23 mouse cellular contexts compared by ENCODE assay signal in genomic region chr12:119730789-119731188, GRCm38 (mm10).
DNase-seq lines count a peak whose midpoint lies in the region; ATAC-seq lines count a peak whose summit lies in the region.
"Had no signal": no experiment of that assay in that cellular context is flagged by ENCODE, and none has a peak within 500 bp of the region (broad histone marks: within the 10 kb centered on the region; RNA-seq: fewer than 3 reads in every experiment).

No protein-coding gene starts in this region.

- H3K36me3 ChIP-seq in midbrain, embryonic 11.5 days (ENCODE audit: control insufficient read depth, insufficient read depth, low read length): no peaks in the 10 kb centered on the region
- no peaks in the 10 kb centered on the region for H3K36me3 ChIP-seq in midbrain, embryonic 14.5 days (ENCODE audit: control insufficient read depth, insufficient read depth, low read length)
- no peaks in the 10 kb centered on the region for H3K36me3 ChIP-seq in intestine, embryonic 15.5 days
- H3K36me3 ChIP-seq: embryonic facial prominence, embryonic 12.5 days; embryonic facial prominence, embryonic 15.5 days; forebrain, embryonic 12.5 days; heart, embryonic 10.5 days; hindbrain, embryonic 12.5 days; hindbrain, embryonic 15.5 days had no signal

- peak; percentile 87 for DNase-seq in midbrain, embryonic 11.5 days (ENCODE audit: low spot score, missing footprints)
- no peak for DNase-seq in midbrain, embryonic 14.5 days
- DNase-seq in embryo, embryonic 10.5 days (ENCODE audit: low spot score): peak; percentile 16
- peak; percentile 21 for DNase-seq in retina, embryonic 14.5 days (ENCODE audit: low spot score)
- DNase-seq in liver: no peak
- DNase-seq: adrenal gland, adult 8-10 months; adrenal gland, postnatal 25 days; cerebellum, adult 18-20 months; cerebellum, adult 9-10 months; cerebellum, postnatal 14 days; gastrocnemius, postnatal 10 days; gastrocnemius, postnatal 36 days; heart, adult 2 months had no signal

- H3K9me3 ChIP-seq in midbrain, embryonic 11.5 days (ENCODE audit: control insufficient read depth, low read length): no peaks in the 10 kb centered on the region
- H3K9me3 ChIP-seq in midbrain, embryonic 14.5 days (ENCODE audit: control insufficient read depth, low read length): no peaks in the 10 kb centered on the region
- H3K9me3 ChIP-seq in intestine, embryonic 15.5 days: no peaks in the 10 kb centered on the region
- H3K9me3 ChIP-seq: embryonic facial prominence, embryonic 12.5 days; embryonic facial prominence, embryonic 15.5 days; forebrain, embryonic 12.5 days; heart, embryonic 10.5 days; hindbrain, embryonic 12.5 days; hindbrain, embryonic 15.5 days had no signal

- WGBS in midbrain, embryonic 11.5 days: 13% methylated on average over 2 of the region's 2 CpGs
- WGBS in midbrain, embryonic 14.5 days: 6% methylated on average over 2 of the region's 2 CpGs
- WGBS in intestine, embryonic 15.5 days: 75% methylated on average over 2 of the region's 2 CpGs

- peaks cover 4% of the 10 kb centered on the region; the same call in 1 of the 2 replicates for H3K27me3 ChIP-seq in midbrain, embryonic 11.5 days (ENCODE audit: control insufficient read depth, insufficient read depth, low read length)
- H3K27me3 ChIP-seq in midbrain, embryonic 14.5 days (ENCODE audit: control insufficient read depth, insufficient read depth, low read length): no peaks in the 10 kb centered on the region
- H3K27me3 ChIP-seq in intestine, embryonic 15.5 days (replicated peaks): no peaks in the 10 kb centered on the region
- H3K27me3 ChIP-seq: embryonic facial prominence, embryonic 12.5 days; embryonic facial prominence, embryonic 15.5 days; forebrain, embryonic 12.5 days; hindbrain, embryonic 12.5 days; hindbrain, embryonic 15.5 days had no signal

- H3K27ac ChIP-seq in midbrain, embryonic 11.5 days (ENCODE audit: low read depth, low read length): no peak overlapping the region
- H3K27ac ChIP-seq in midbrain, embryonic 14.5 days (replicated peaks; ENCODE audit: low read depth, low read length): no peak overlapping the region
- no peak overlapping the region for H3K27ac ChIP-seq in intestine, embryonic 15.5 days
- H3K27ac ChIP-seq: embryonic facial prominence, embryonic 12.5 days; embryonic facial prominence, embryonic 15.5 days; forebrain, embryonic 12.5 days; heart, adult 2 months; heart, embryonic 10.5 days; hindbrain, embryonic 12.5 days; hindbrain, embryonic 15.5 days had no signal

- H3K4me3 ChIP-seq in midbrain, embryonic 11.5 days (ENCODE audit: low read depth, low read length): no peak overlapping the region
- no peak overlapping the region for H3K4me3 ChIP-seq in midbrain, embryonic 14.5 days (replicated peaks; ENCODE audit: low read depth, low read length)
- H3K4me3 ChIP-seq in intestine, embryonic 15.5 days (replicated peaks): no peak overlapping the region
- H3K4me3 ChIP-seq: embryonic facial prominence, embryonic 12.5 days; embryonic facial prominence, embryonic 15.5 days; forebrain, embryonic 12.5 days; heart, adult 2 months; heart, embryonic 10.5 days; hindbrain, embryonic 12.5 days; hindbrain, embryonic 15.5 days had no signal

- no peak overlapping the region for H3K4me2 ChIP-seq in midbrain, embryonic 11.5 days
- no peak overlapping the region for H3K4me2 ChIP-seq in midbrain, embryonic 14.5 days (ENCODE audit: low read length)
- no peak overlapping the region for H3K4me2 ChIP-seq in intestine, embryonic 15.5 days (replicated peaks)
- H3K4me2 ChIP-seq: embryonic facial prominence, embryonic 12.5 days; embryonic facial prominence, embryonic 15.5 days; forebrain, embryonic 12.5 days; hindbrain, embryonic 12.5 days; hindbrain, embryonic 15.5 days had no signal

- H3K4me1 ChIP-seq in midbrain, embryonic 11.5 days (ENCODE audit: control insufficient read depth, insufficient read depth, low read length): 0 out of 2 replicates have a peak, but pooled peaks cover 3% of the 10 kb centered on the region
- no peaks in the 10 kb centered on the region for H3K4me1 ChIP-seq in midbrain, embryonic 14.5 days (ENCODE audit: control insufficient read depth, insufficient read depth, low read length)
- H3K4me1 ChIP-seq in intestine, embryonic 15.5 days (replicated peaks): no peaks in the 10 kb centered on the region
- H3K4me1 ChIP-seq: embryonic facial prominence, embryonic 12.5 days; embryonic facial prominence, embryonic 15.5 days; forebrain, embryonic 12.5 days; heart, embryonic 10.5 days; hindbrain, embryonic 12.5 days; hindbrain, embryonic 15.5 days had no signal

- no peak overlapping the region for H3K9ac ChIP-seq in midbrain, embryonic 11.5 days (ENCODE audit: low read length)
- no peak overlapping the region for H3K9ac ChIP-seq in midbrain, embryonic 14.5 days (replicated peaks; ENCODE audit: low read length)
- H3K9ac ChIP-seq in intestine, embryonic 15.5 days: no peak overlapping the region
- H3K9ac ChIP-seq: embryonic facial prominence, embryonic 12.5 days; embryonic facial prominence, embryonic 15.5 days; forebrain, embryonic 12.5 days; hindbrain, embryonic 12.5 days; hindbrain, embryonic 15.5 days had no signal

- peak; percentile 90 for ATAC-seq in midbrain, embryonic 11.5 days (ENCODE audit: low FRiP score)
- ATAC-seq in midbrain, embryonic 14.5 days (ENCODE audit: low FRiP score, low TSS enrichment): no peak
- no peak for ATAC-seq in intestine, embryonic 15.5 days
- ATAC-seq: activated CD4-positive, CD25-positive, alpha-beta regulatory T cell, adult 4 months; CD4-positive, CD25-positive, alpha-beta regulatory T cell, adult 4 months; forebrain, embryonic 16.5 days had no signal

Comparison
In these comparisons a context has a peak if more than half of its experiments do, and no peak if none do; other contexts are left out.
1. DNase-seq: peak in midbrain, embryonic 11.5 days (single experiment), embryo, embryonic 10.5 days (single experiment) and retina, embryonic 14.5 days (single experiment); none in midbrain, embryonic 14.5 days (single experiment) and liver (single experiment).